25 mouse cellular contexts compared by ENCODE assay signal in the genomic region with DNA sequence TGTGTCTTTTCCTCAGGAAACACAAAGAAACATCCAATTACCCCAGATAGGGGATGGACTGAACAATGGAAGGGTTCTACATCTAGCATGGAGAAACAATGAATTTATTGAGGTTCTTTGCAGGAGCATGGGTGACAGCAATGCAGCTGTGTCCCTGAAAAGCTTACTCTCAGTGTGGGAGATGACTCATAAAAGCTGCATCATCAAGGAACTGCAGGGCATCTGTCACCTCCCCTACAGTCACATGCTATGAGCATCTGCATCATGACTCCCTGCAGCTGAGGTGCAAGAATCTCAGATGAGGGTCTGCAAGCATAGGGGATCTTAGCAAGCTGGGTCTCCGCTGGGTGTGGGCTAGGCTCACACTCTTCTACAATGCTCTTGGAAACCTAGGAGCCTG. TPM values are rescaled to one million over a fixed set of nuclear protein-coding genes. Genes with fewer than 3 reads are reported as not detected.
DNase-seq lines count a peak whose midpoint lies in the region; TF ChIP-seq lines count a peak whose summit lies in the region.
"Had no signal": no experiment of that assay in that cellular context is flagged by ENCODE, and none has a peak within 500 bp of the region (broad histone marks: within the 10 kb centered on the region; RNA-seq: fewer than 3 reads in every experiment).

No protein-coding gene starts in this region.

- peak overlapping the region; percentile 63 for H3K27ac ChIP-seq in cortical plate, adult 2 months (ENCODE audit: insufficient read depth, low read length)
- H3K27ac ChIP-seq: embryonic facial prominence, embryonic 15.5 days; forebrain, embryonic 10.5 days; hindbrain, embryonic 15.5 days; kidney, postnatal 0 days; limb, embryonic 12.5 days; liver, embryonic 14.5 days had no signal

- TF ChIP-seq CTCF in cortical plate, adult 2 months (IDR thresholded peaks at IDR 0.05; ENCODE audit: extremely low read depth, insufficient read depth, low read length): no peak

- DNase-seq in adrenal gland, adult 2 months: peak; percentile 61
- DNase-seq in adrenal gland, postnatal 4 days (ENCODE audit: low spot score in 2 of 2): no peak
- DNase-seq in layer of hippocampus, adult 8-10 months (ENCODE audit: low spot score in 2 of 2): peak; percentile 18 to 44
- DNase-seq in layer of hippocampus, adult 9-10 months (ENCODE audit: low spot score): no peak
- DNase-seq in 3134 (ENCODE audit: extremely low read depth, insufficient read length, low spot score) (peak; percentile 40), liver (no peak)
- no peak for DNase-seq in kidney, adult 11 months
- DNase-seq: cerebellum, postnatal 10 days; embryo, embryonic 11 days; midbrain, embryonic 14.5 days had no signal

- H3K4me3 ChIP-seq in cortical plate, adult 2 months (ENCODE audit: insufficient read depth, low read length): no peak overlapping the region
- H3K4me3 ChIP-seq: embryonic facial prominence, embryonic 15.5 days; forebrain, embryonic 10.5 days; heart, embryonic 12.5 days; hindbrain, embryonic 15.5 days; limb, embryonic 12.5 days had no signal

- no peaks in the 10 kb centered on the region for H3K4me1 ChIP-seq in cortical plate, adult 2 months (ENCODE audit: control insufficient read depth, insufficient read depth, low read length)
- H3K4me1 ChIP-seq: embryonic facial prominence, embryonic 15.5 days; heart, embryonic 12.5 days; hindbrain, embryonic 15.5 days; limb, embryonic 12.5 days had no signal

- no peak for TF ChIP-seq POLR2A in cortical plate, adult 2 months (IDR thresholded peaks at IDR 0.05; ENCODE audit: extremely low read depth, insufficient read depth, low read length)

RNA-seq across cellular contexts. Expression of a gene that starts 22.8 kb away (rescaled TPM):
- total RNA-seq in adrenal gland, adult 2 months (2021): 10 to 100 TPM; 13.8 to 31.3 TPM
- 14.0 and 21.0 TPM in 2 replicates for polyA plus RNA-seq in adrenal gland, adult 2 months (2012; rRNA removed)
- 10 to 100 TPM; 40.8 to 44.7 TPM for total RNA-seq in adrenal gland, postnatal 4 days (2021)
- total RNA-seq in layer of hippocampus, adult 8-10 months (2022): 100 to 1,000 TPM; 137 to 162 (median 153) TPM
- polyA plus RNA-seq in cortical plate, adult 2 months (2012; rRNA removed): 158 and 167 TPM in 2 replicates

RNA-seq across cellular contexts. Expression of a gene that starts 22.8 kb away (rescaled TPM):
- total RNA-seq in adrenal gland, adult 2 months (2021): 10 to 100 TPM; 18.0 to 27.6 TPM
- polyA plus RNA-seq in adrenal gland, adult 2 months (2012; rRNA removed): 9.5 and 13.4 TPM in 2 replicates
- total RNA-seq in adrenal gland, postnatal 4 days (2021): 10 to 100 TPM; 41.4 to 43.6 TPM
- total RNA-seq in layer of hippocampus, adult 8-10 months (2022): 10 to 100 TPM; 69.4 to 91.3 (median 78.1) TPM
- 40.2 and 48.6 TPM in 2 replicates for polyA plus RNA-seq in cortical plate, adult 2 months (2012; rRNA removed)

RNA-seq across cellular contexts. Expression of a gene that starts 56.9 kb away (rescaled TPM):
- not detected for total RNA-seq in adrenal gland, adult 2 months (2021)
- polyA plus RNA-seq in adrenal gland, adult 2 months (2012; rRNA removed): not detected in 2 replicates
- not detected for total RNA-seq in adrenal gland, postnatal 4 days (2021)
- total RNA-seq in layer of hippocampus, adult 8-10 months (2022): under 1 TPM in 2 of 4 experiments, not detected in 2; 0.25 to 0.47 TPM
- 0.42 and 0.61 TPM in 2 replicates for polyA plus RNA-seq in cortical plate, adult 2 months (2012; rRNA removed)
- total RNA-seq: gastrocnemius, adult 18-20 months; granulocyte monocyte progenitor cell, adult 5-6 weeks; heart, postnatal 25 days; megakaryocyte progenitor cell, adult 5-6 weeks had no signal
- polyA plus RNA-seq: activated CD4-positive, CD25-positive, alpha-beta regulatory T cell, adult 4 months; forebrain, embryonic 10.5 days; heart, embryonic 12.5 days; hindbrain, embryonic 15.5 days; limb, embryonic 12.5 days; lung, embryonic 16.5 days; midbrain, embryonic 14.5 days; small intestine, adult 2 months had no signal

Comparison
In these comparisons a context has a peak if more than half of its experiments do, and no peak if none do; other contexts are left out.
1. DNase-seq: peak in adrenal gland, adult 2 months (single experiment), layer of hippocampus, adult 8-10 months (2 of 2) and 3134 (single experiment); none in adrenal gland, postnatal 4 days (0 of 2), layer of hippocampus, adult 9-10 months (single experiment), liver (single experiment) and kidney, adult 11 months (single experiment).